Mouse (Mus musculus): ENCODE measurements around the gene Exoc2.
A peak's percentile ranks its signal among the peaks of the same experiment; 100 is the strongest.

Gene Exoc2

DNA sequence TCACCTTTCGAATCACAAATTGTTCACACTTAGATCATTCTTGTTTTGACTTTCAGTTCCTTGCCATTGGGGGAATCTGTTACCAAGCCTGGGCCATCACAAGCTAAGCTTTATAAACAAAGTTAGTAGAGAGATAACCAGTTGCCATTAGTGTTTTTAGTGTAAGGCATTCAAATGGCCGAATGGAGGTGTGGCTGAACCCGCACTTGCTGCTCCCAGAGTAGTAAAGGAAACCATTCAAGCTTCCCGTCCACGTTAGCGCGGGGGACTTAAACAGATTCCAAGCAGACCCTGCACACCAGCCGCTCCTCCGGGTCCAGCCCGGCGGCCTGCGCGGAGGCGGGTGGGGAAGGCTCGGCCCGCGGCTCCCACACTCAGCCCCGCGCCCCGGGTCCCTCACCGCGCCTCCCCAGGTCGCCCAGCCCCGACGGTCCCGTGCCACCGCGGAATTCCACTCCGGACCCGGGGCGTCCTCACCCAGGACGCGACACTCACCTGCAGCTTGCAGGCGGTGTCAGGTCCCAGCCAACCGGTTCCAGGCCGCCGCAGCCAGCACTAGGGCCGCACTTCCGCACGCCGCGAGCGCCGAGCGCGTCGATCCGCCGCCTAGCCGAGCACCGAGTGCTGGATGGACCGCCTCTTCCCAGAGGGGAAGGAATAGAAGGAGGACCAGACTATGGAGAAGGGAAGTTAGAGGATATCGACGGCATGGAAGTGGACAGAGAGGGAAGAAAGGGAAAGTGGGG, at the start of gene Exoc2, which contains the start of gene Gm5447:
Gene Exoc2, minus strand, starts transcription at position 593 of the 746 bp plus-strand sequence.
Gene Gm5447, plus strand, starts transcription at position 704 of the 746 bp plus-strand sequence.
- DNase-seq (ENCODE audit: low spot score) = peak; percentile 89

DNA sequence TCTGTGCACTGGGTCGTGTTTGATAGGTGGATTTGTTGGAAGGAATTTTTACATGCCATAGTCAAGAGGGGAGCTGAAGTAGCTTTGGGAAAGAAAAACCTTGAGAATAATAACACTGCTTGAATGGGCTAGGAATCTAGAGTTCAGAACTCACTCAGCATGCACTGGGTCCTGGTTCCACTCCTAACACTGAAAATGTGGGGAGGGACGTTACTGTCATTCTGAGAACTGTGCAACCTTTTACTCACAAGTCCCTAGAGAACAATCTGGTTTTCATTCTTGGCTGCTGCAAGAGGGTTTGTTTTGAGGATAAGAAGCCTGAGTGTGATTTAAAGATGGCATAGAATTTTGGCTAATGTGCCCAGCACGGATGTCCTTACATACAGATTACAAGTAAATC, 49.8 kb upstream of the Exoc2 start:
- DNase-seq (ENCODE audit: low spot score) = no peak

DNA sequence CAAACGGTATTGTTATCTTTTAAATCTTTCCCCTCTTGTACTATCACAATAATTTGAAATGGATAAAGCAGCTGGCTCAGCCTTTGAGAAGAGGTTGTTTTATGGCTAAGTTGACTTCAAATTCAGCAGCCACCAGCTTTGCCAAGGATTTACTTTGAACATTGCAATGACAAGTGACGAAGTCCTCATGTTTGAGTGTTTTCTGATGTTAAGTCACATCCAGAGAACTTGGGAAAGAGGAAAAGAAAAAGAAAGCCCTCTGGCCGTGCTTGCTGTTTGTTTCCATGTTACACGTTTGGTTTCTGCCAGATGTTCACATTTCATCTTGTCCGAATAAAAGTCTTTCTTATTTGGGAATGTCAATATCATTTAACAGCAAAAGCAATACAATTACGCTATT, 48.0 kb upstream of the Exoc2 start:
- DNase-seq (ENCODE audit: low spot score) = no peak

DNA sequence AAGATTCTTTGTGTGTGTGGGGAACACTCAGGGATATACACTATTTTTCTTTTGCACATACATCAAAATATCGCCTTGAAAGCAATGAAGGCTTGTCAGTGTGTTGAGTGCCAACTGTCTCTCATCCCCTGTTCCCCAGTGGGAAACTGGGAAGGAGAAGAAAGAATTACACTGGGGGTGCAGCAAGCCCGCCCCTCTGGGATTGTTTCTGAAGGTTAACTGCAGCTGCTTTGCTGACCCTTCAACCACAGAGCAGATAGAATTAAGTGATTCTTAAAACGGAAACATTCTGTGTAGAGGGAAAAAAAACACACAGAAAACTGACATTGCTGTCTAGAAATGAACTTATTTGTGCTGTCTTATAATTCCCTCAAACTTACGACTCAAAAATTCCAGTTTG, 47.6 kb upstream of the Exoc2 start:
- no peak for DNase-seq (ENCODE audit: low spot score)

DNA sequence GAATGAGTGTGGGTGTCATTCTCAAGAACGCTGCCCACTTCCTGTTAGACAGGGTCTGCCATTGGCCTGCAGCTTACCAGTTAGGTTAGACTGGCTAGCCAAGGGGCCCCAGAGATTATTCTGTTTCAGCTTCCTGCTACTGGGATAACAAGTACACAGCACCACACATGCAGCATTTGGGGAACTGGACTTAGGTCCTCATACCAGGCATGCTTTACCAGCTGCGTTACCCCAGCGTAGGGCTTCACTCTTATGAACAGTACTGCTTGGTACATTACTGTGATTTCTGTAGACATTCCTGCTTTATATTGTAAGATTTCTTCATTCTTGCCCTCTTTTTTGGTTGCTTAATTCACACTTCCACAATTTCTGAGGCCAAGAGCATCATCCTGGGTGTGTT, 43.7 kb upstream of the Exoc2 start:
- DNase-seq (ENCODE audit: low spot score) = no peak

DNA sequence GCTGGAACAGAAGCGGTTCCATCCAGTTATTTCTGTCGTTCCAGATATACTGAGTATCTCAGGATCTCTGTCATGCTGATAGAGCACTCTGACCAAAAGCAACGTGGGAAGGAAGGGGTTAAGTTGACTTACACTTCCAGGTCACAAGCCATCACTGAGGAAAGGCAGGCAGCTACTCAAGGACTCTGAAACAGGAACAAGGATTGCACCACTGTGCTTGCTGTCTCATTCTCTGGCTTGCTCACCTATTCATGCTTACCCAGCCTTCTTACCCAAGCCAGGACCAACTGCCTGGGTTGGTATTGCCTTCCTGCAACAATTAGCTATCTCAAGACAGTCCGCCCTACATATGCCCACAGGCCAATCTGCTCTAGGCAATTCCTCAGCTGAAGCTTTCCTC, 31.1 kb upstream of the Exoc2 start:
- no peak for DNase-seq (ENCODE audit: low spot score)

DNA sequence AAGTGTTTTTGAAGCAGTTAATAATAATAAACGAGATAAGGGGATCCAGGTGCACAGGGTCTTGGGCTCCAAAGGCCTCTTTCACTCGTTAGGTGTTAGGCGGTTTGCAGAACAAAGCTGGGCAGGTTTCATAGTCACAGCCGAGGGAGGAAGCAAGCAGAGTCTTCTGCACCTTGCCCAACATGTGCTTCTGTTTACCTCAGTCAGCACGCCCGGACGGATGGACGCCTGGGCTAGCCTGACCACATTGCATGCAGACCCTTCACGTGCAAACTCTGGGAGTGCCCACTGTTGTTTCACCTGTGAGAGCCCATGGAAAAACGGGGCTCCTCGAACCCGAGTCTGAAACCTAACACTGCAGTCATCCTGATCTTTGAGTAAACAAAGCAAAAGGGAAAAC, 30.6 kb upstream of the Exoc2 start:
- DNase-seq (ENCODE audit: low spot score) = no peak

DNA sequence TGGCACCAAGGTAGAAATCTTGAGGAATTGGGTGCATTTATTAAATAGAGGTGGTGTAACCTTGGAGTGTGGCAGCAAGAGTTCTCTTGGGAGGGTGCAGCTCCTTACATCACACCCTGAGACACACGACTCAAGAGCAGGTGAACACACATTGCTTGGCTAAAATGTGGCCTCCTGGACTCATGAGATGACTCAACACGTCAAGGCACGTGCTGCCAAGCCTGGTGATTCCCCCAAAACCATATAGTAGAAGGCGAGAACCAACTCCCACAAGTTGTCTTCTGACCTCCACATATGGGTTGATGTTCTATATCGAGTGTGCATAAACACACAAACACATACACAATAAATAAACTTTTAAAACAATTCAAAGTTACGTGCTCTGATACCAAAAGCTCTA, 25.9 kb upstream of the Exoc2 start:
- DNase-seq (ENCODE audit: low spot score) = no peak

DNA sequence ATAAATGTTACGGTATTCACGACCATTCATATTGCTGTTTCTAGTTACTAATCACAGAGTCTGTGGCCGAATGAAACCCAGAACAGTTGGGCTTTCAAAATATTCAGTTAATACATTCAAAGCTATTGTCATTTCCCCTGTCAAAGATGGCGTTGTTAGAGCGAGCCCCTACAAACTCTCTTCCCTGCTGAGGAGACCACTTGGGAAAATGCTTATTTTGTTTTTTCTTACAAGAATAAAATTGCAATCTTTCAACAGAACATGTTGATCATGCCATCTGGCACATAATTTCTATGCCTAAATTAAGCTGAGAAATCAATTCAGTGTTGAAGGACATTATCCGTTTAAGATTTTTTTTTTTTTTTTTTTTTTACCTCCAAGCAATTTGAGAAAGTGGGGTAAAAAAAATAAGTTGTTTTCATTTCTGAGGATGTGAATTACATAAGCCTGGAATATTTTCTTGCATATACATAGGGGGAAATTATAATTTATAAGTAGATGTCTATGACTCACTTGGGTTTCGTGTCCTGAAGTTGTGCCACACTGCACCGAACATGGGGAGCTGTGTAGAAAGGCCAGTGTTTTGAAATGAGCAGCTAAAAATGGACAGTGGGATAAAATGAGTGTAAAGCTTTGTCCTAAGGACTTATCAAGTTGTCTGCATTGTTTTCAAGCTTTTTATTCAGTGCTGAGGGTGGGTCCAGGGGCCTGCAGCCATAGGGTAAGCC, 23.8 kb upstream of the Exoc2 start:
- DNase-seq (ENCODE audit: low spot score) = no peak

DNA sequence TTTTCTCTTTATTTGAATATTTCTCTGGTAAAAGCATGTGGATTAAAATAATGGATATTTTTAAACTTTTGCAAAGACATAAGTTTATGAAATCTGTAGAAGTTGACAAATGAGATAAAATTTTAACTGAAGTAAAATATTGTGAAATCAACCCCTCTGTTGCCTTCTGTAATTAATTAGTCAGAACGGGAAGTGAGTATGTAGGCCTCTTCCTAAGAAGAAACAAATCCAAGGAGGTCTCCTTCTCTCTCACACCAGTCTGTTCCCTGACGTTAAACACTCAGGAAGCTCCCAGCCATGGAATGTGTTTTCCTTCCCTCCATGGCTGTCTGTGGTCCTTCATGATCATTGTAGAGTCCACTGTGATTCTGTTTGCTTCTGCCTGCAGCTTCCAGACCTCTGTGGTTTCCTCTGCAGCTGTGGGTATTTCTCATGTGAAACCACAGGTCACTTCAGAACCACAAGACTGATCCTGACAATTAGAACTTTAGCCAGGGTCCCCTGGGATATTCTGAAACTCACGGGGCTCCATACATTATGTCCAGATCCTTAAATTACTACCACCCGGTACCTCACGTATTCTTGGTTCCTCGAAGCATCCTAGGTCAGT, 20.5 kb upstream of the Exoc2 start:
- no peak for DNase-seq (ENCODE audit: low spot score)

DNA sequence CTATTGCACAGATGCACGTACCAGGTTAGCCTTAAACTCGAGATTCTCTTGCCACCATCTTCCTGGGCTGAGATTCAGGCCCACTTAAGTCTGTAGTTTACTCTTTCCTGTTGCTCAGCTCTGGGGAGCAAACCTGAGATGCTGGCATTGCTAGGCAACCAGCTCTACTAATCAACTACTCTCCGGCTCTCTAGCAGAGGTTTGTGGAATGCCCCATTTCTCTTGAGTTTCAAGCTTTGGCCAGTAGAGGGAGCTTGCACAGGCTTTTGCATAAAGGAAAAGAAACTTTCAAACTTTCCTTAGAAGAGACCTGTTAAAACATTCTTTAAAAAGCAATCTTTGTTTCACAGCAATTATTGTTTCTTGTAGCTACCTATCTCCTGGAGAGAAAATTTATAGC, 19.9 kb upstream of the Exoc2 start:
- peak; percentile 90 for DNase-seq (ENCODE audit: low spot score)

DNA sequence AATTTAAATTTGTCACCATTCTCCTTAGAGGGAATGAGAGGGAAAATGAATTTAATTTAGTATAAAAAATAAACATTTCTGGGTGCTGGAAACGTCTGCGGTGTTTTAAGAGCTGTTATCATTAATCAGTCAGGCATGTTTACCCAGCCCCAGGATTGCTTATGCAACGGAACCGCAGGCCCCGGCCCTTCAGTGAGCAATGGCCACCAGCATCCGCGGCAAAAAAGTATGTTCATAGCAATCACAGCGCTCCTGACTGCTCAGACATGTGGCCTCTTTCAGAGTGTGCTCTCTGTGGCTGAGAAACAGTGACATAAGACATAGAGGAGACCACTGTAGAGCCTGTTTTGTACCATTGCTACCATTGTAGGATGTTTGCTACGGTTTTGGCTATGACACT, 16.3 kb upstream of the Exoc2 start:
- no peak for DNase-seq (ENCODE audit: low spot score)

DNA sequence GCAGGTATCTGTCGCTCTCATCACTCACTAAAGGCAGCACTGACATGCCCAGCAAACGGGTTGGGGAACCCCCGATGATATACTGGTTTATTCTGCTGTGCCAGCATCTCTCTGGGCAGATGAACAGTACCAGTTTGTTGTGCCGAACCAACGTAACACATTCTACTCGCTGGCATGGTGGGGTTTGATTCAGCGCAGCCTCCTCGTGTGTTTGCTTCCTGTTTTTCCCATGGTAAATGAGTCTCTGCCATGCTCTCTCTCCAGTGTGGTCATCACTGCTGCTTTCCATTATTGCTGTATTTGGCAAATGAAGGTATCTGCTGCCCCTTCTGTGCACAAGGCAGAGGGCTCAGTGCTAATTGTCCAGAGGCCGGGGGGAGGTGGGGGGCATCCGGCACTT, 15.8 kb upstream of the Exoc2 start:
- no peak for DNase-seq (ENCODE audit: low spot score)

DNA sequence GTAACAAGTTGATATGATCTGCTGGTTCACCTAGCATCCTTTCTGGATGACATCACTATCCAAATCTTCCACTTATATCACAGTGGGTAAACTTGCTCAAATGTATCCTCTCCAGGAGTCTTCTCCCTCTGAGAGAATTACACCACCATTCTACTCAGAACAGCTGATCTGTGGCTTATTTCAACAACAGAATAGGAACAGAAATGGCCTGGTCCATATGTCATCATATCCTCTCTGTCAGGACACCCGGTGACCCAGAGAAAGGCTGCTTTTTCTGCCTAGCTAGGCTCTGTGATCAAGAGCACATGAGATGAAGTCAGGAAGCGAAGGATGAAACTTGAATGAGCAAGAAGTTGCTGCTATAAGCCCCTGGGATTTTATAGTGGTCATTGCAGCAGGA, 13.8 kb upstream of the Exoc2 start:
- DNase-seq (ENCODE audit: low spot score) = no peak

DNA sequence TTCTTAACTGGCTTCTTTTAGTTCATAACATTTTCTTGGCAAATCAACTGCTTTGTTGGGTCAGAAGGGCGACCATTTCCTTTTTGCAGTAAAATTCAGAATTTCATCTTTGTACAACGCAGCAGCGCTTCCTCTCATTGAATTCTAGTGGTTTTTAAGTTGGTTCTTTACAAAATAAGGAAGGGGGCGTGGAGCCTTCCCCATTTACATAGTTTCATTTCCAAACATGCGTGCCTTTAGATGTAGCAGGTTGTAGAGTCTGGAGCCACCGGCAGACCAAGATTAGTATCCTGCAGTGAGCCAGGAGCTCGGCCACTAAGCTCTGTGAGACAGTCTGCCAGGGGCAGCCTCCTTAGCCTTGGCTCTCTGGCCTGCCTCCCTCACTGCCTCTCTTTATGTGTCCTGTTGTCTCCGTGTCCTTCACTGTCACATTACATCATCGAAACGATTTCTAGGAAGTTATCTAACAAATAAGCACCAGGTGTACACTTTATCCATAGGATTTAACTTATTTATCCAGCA, 13.1 kb upstream of the Exoc2 start:
- DNase-seq (ENCODE audit: low spot score) = no peak

DNA sequence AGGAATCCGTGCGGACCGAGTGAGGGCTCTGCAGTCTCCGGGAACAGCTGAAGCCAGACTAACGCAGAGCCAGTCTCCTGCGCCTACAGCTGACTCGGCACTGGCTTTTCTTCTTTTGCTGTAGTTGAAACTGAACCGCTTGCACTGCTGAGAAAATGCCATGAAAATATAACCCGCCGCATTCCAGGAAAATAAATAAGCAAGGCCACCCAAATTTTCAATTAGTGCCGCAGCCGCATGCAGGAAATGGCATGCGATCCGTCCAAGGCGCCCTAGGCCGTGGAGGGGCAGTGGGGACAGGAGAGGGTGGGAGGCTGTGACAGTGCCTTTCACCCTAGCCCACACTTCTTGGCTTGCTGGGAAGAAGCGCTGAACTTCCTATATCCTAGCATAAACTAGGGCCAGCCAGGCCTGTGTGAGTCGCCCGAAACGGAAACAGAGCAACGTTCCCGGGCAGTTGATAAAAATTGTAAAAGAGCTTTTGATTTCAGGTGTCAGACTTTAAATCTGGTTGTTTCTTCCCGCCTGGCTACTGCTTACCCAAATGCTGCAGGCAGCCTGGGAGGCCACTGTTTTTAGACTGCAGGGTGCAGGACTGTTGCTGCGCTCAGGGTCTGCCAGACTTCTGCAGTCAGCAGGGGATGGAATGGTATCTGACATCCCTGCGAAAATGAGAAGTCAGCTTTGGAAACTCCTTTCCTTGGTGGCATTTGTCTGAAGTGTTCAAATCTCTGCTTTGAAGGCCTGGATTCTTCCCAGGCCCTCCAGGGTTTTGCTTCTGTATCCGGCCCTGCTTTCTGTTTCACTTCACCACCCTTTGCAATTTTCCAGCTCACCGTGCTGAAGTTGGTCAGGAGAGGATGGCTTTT, 11.9 kb upstream of the Exoc2 start:
- DNase-seq (ENCODE audit: low spot score) = peak; percentile 70

DNA sequence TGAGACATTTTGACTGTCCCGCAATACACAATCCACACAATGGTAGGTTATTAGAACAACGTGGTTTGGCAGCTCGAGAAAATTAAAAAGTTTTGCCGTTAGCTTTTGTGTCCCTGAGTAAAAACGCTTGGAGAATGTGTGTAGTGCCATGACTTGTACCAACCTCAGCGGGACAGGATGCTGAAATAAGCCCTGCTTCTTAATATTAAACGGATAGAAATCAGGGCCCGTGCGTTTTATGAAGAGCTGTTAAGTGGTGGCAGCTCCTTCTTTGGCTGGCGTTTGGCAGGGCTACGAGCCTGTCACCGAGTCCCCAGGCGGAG, 11.3 kb upstream of the Exoc2 start:
- DNase-seq (ENCODE audit: low spot score) = no peak

DNA sequence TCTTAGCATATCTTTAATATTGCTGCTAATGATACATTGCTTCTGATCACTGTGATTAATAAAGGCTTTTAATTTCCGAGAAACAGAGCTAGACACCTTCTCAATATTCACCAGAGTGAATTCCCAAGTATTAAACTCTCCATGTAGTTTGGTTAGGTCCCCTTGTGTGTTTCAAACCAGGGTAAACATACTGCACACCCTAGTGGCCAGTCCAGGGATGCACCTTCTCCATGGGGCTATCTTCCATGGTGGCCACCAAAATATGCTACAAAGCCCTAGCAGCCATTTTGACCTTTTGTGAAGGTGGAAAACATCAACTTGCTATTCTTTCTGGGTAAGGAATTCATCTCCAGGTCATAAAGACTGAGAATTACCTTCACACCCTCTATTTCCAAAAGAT, 7.8 kb upstream of the Exoc2 start:
- DNase-seq (ENCODE audit: low spot score) = peak; percentile 63

DNA sequence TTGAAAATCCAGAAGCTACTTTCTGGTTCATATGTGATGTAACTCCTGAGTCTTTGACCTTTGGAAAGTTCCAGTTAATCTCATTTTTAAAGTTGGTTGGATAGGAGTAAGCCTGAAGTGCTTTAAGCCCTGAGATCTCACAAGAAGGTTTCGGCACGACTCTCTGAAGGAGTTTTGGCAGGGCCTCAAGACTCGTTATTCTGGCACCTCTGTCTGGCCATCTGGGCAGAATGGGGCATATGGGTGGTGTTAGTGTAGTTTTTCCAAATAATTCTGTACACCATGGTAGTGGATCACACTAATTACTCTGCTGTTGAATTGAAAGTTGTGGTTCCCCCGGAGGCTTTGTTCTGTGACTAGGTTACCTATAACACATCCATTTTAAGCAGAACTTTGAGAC, 4.3 kb upstream of the Exoc2 start:
- no peak for DNase-seq (ENCODE audit: low spot score)

DNA sequence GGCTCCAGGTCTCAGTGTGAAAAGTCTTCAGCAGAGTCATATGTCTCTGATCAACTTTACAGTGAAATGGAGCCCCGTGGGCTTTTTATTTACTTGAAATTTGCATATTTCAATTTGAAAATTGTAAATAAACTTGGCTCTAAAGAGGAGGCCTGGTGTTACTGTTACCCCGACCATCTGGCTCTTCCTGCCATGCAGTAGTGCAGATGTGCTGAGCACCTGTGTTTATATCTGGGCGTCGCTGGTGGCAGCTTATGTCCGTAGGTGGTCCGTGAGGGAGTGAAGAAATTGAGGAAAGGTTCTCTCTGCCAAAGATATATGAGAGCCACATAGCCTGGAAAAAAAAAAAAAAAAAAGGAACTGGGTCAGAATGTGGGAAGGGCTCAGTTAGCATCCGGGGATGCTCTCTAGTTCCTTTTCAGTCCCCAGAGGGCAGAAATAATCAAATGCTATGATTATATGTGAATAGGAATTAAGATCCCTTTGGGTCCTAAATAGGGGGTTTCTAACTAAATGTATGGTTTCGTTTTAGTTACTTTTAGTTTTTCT, 2.7 kb upstream of the Exoc2 start:
- no peak for DNase-seq (ENCODE audit: low spot score)

DNA sequence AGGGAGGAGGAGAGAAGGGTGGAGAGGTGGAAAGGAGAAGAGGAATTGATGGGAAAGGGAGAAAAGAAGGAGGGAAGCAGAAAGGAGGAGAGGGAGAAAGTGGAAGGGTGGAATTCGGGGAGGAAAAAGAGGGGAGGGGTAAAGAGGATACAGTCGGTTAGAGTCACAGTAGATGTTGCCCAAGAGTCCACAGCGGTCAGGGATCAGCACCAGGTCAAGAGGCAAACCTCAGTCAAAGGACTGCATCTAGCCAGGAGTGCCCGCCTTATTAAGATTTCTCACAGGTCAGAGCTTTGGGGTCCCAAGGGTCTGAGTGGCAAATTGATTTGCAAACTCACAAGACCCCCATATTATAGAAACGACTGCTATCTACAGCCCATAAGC, 346 bp upstream of the Exoc2 start:
- no peak for DNase-seq (ENCODE audit: low spot score)

DNA sequence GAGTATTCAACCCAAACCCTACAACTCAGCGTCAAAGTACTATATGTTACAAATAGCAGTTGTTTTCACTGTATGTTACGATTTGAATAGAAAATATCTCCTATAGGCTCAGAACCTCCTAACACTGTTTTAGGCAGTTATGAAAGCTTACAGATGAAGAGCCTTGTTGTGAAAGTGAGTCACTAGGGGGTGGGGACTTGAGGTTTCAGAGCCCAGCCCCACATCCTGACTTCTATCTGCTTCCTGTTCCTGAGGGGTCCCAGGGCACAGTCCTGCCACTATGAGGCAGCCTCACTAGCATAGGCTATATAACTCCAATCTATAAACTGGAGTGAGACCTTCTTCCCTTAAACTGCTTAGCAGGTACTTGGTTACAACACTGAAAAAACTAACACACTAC, 1.8 kb downstream of the Exoc2 start:
- no peak for DNase-seq (ENCODE audit: low spot score)

Measured in embryo, embryonic 10.5 days (tissue).